Mouse (Mus musculus) Muller cell, postnatal 12 days (primary cell): ENCODE results near the gene Tmbim1.

ENCODE experiments used
- DNase-seq: peaks from one replicate; pipeline ENCODE4 v3.0.0-alpha.2; 2015; ENCODE audit errors: inconsistent ontology term

Gene Tmbim1

GRCm38 (mm10) chr1:74278538-74278937 is 26.9 kb downstream of the Tmbim1 start, which contains the start of gene Gpbar1:
Gene Gpbar1 (plus strand): TSS chr1:74278550.
- DNase-seq: no peak

- DNase-seq: peak; percentile 73
Observed at GRCm38 (mm10) chr1:74277883-74278537, 27.4 kb downstream of the Tmbim1 start.

- no peak for DNase-seq
Observed at GRCm38 (mm10) chr1:74277041-74277440, 28.4 kb downstream of the Tmbim1 start.

GRCm38 (mm10) chr1:74275015-74275414 is 30.4 kb downstream of the Tmbim1 start:
- peak; percentile 42 for DNase-seq

- DNase-seq: peak; percentile 75
Observed at GRCm38 (mm10) chr1:74271659-74272058, 33.8 kb downstream of the Tmbim1 start.

- DNase-seq: no peak
Observed at GRCm38 (mm10) chr1:74268750-74269149, 36.7 kb downstream of the Tmbim1 start.

GRCm38 (mm10) chr1:74262510-74262909 is 42.9 kb downstream of the Tmbim1 start:
- DNase-seq: no peak

- no peak for DNase-seq
Observed at GRCm38 (mm10) chr1:74256782-74257181, 48.6 kb downstream of the Tmbim1 start.

- no peak for DNase-seq
Observed at GRCm38 (mm10) chr1:74255704-74256345, 49.6 kb downstream of the Tmbim1 start.

- DNase-seq: no peak
Observed at GRCm38 (mm10) chr1:74250096-74250495, 55.3 kb downstream of the Tmbim1 start.

- DNase-seq: peak; percentile 52
Observed at GRCm38 (mm10) chr1:74249331-74249980, 56.0 kb downstream of the Tmbim1 start.

GRCm38 (mm10) chr1:74248799-74249198 is 56.6 kb downstream of the Tmbim1 start:
- no peak for DNase-seq

GRCm38 (mm10) chr1:74245525-74245924 is 59.9 kb downstream of the Tmbim1 start:
- no peak for DNase-seq

GRCm38 (mm10) chr1:74240832-74241231 is 64.6 kb downstream of the Tmbim1 start:
- DNase-seq: no peak

GRCm38 (mm10) chr1:74240311-74240710 is 65.1 kb downstream of the Tmbim1 start:
- peak; percentile 76 for DNase-seq

- no peak for DNase-seq
Observed at GRCm38 (mm10) chr1:74239618-74240017, 65.8 kb downstream of the Tmbim1 start.

GRCm38 (mm10) chr1:74239162-74239561 is 66.3 kb downstream of the Tmbim1 start:
- no peak for DNase-seq
